Mouse (Mus musculus) heart, embryonic 11.5 days (tissue): ENCODE results near the gene Farp1. TPM values are rescaled to one million over a fixed set of nuclear protein-coding genes. Genes with fewer than 3 reads are reported as not detected.

ENCODE experiments used
- ATAC-seq: fragments of 200-750 bp; cut with Nextera tagmentation; replicated peaks from 2 replicates; pipeline ENCODE4 v1.8.0; 2017; ENCODE audit warnings: moderate library complexity; ENCODE audit not compliant: insufficient number of reproducible peaks, low FRiP score, low TSS enrichment
- H3K27ac ChIP-seq: fragments of 300-500 bp; sonication (generic); 2 replicates; pipeline ENCODE4 v1.5.1; 2014; ENCODE audit warnings: mild to moderate bottlenecking, low read depth, low read length
- H3K27me3 ChIP-seq: fragments of 300-500 bp; sonication (generic); 2 replicates; pipeline ENCODE4 v1.6.1; 2014; ENCODE audit warnings: mild to moderate bottlenecking, low read length, mixed read lengths; ENCODE audit not compliant: control insufficient read depth, insufficient read depth
- H3K36me3 ChIP-seq: fragments of 300-500 bp; sonication (generic); 2 replicates; pipeline ENCODE4 v1.6.1; 2014; ENCODE audit warnings: mild to moderate bottlenecking, low read length, moderate library complexity, mixed read lengths; ENCODE audit not compliant: control insufficient read depth, insufficient read depth
- H3K4me1 ChIP-seq: fragments of 300-500 bp; sonication (generic); 2 replicates; pipeline ENCODE4 v1.6.1; 2014; ENCODE audit warnings: low read length; ENCODE audit not compliant: control insufficient read depth, insufficient read depth
- H3K4me2 ChIP-seq: fragments of 300-500 bp; sonication (generic); 2 replicates; pipeline ENCODE4 v1.6.1; 2014; ENCODE audit warnings: mild to moderate bottlenecking, moderate library complexity
- H3K4me3 ChIP-seq: fragments of 300-500 bp; sonication (generic); 2 replicates; pipeline ENCODE4 v1.5.1; 2014; ENCODE audit warnings: low read depth, low read length
- H3K9ac ChIP-seq: fragments of 300-500 bp; sonication (generic); 2 replicates; pipeline ENCODE4 v1.6.1; 2014; ENCODE audit warnings: mild to moderate bottlenecking, low read depth, low read length, moderate library complexity
- H3K9me3 ChIP-seq: fragments of 300-500 bp; sonication (generic); replicated peaks from 2 replicates; pipeline ENCODE4 v1.6.1; 2016; ENCODE audit warnings: low read length; ENCODE audit not compliant: control insufficient read depth
- WGBS: fragments of 180-500 bp; shearing (Covaris S2); extraction: QIAGEN DNeasy Blood & Tissue Kit; methylation state at CpG from one replicate; pipeline ENCODE4 v1.1.7; 2014; ENCODE audit not compliant: insufficient replicate concordance; 5-methylcytosine and 5-hydroxymethylcytosine counted together
- polyA plus RNA-seq: library from polyadenylated mRNA; unstranded; fragments of >200 nt; fragmentation: Nextera tagmentation; extraction: Ambion mirVana; gene quantifications from 2 replicates; pipeline ENCODE4 v1.2.1, GENCODE M21; 2014

Gene Farp1
- polyA plus RNA-seq, 1 experiment from 2014 or later, result 28.1 TPM

DNA sequence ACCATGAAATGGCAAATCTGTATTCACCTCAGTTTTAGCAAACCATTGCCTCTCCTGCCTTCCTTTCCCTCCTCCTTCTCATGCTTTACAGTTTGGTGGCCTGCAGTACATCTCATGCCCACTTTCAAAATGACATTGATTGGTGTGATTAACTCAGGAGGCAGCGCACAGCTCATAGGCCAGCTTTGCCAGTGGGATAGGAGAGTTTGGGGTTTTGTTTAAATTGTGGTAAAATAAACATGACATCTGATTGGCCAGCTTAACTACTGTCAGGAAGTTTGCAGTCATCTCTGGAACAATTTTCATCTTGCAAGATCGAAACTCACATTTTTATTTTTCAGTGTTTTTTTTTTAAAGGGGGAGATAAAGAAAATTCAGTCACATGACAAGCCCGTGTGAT, 112.0 kb downstream of the Farp1 start:
- H3K9me3 ChIP-seq, result no peaks in the 10 kb centered on the region
- no peak overlapping the region for H3K4me3 ChIP-seq

DNA sequence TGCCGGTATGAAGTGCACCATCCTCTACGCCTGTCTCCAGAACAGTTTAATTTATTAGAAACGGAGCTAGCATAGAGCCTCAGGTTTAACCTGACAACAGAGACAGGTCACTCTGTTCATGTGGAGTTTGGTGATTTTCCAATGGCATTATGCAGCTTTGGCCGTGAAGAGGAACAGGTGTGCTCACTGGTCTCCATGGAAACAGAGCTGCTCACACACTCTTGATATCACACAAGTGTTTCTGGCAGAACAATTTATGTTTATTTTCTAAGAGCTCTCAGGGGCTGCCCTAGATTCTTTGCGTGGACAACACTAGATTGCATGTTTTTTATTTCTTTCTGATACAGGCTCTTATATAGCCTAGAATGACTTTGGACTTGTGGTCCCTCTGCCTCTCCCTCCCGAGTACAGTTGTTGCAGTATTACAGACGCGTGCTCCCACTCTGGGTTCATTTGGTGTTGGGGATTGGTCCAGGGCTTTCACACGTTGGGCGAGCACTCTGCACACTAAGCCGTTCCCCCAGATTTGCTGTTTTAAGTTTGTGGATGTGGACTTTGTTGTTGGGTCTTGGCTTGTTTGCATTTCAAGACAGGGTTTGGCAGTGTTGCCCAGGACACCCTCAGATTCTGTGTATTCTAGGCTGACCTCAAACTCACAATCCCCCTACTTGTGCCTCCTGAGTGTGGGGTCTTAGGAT, 113.2 kb downstream of the Farp1 start:
- H3K4me3 ChIP-seq, result no peak overlapping the region
- H3K27me3 ChIP-seq, result no peaks in the 10 kb centered on the region
- no peak overlapping the region for H3K27ac ChIP-seq
- 88% methylated on average over 11 of the region's 11 CpGs for WGBS
- no peak for ATAC-seq
- H3K9me3 ChIP-seq, result no peaks in the 10 kb centered on the region
- H3K4me2 ChIP-seq, result no peak overlapping the region
- H3K9ac ChIP-seq, result no peak overlapping the region
- peaks cover 37% of the 10 kb centered on the region for H3K4me1 ChIP-seq
- H3K36me3 ChIP-seq, result no peaks in the 10 kb centered on the region

More for the DNA sequence above, 112.0 kb downstream of the Farp1 start:
- Histone ChIP-seq H3K4me1 (peaks cover 33% of the 10 kb centered on the region), H3K36me3 (no peaks in the 10 kb centered on the region), H3K4me2 (no peak overlapping the region), H3K27me3 (no peaks in the 10 kb centered on the region), H3K9ac (no peak overlapping the region), H3K27ac (no peak overlapping the region)
- 49% methylated on average over 3 of the region's 3 CpGs for WGBS
- no peak for ATAC-seq

DNA sequence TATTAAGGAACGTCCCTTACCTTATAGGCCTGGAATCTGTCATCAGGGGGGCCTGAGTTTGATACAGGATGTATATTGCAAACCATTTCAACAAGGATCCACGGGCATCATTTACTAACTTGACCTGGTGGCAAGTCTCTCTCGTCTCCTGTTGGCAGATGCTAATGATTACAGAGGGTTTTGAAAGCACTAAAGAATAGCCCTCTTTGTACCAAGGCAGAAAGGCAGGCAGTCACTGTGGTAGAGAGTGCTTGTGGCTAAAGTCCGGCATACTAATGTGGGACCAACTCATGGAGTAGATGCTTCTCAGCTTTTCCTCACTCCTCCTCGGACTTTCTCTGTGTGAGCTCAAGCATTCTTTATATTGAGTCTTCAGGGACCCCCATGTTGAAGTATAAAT, 115.0 kb downstream of the Farp1 start:
- H3K27ac ChIP-seq, result no peak overlapping the region
- H3K4me2 ChIP-seq, result no peak overlapping the region
- peaks cover 30% of the 10 kb centered on the region for H3K4me1 ChIP-seq
- no peaks in the 10 kb centered on the region for H3K9me3 ChIP-seq
- no peak overlapping the region for H3K9ac ChIP-seq
- 77% methylated on average over 5 of the region's 5 CpGs for WGBS
- ATAC-seq, result no peak
- no peaks in the 10 kb centered on the region for H3K36me3 ChIP-seq
- H3K4me3 ChIP-seq, result no peak overlapping the region
- H3K27me3 ChIP-seq, result no peaks in the 10 kb centered on the region

DNA sequence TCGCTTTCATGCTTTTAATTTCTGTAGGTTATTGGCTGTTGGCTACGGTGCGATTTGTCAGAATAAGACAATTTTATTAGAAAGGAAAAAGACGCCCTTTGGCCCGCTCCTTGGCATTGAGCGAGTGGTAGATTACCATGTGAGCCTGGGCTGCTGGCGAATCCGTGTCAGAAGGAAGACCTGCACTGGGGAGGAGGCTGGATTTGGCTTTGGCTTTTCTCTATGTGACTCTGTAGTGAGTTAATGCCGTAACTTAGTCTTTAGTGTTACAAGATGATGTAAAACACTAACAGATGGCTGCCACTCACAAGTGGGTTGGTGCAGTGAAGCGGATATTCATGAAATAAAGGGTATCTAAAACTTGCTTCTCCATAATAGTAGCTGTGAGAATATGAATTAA, 116.8 kb downstream of the Farp1 start:
- Histone ChIP-seq H3K27me3 (no peaks in the 10 kb centered on the region), H3K4me3 (no peak overlapping the region), H3K4me2 (no peak overlapping the region), H3K4me1 (peaks cover 18% of the 10 kb centered on the region; the same call in 1 of the 2 replicates), H3K36me3 (no peaks in the 10 kb centered on the region), H3K9ac (no peak overlapping the region), H3K9me3 (no peaks in the 10 kb centered on the region), H3K27ac (no peak overlapping the region)
- WGBS, result 88% methylated on average over 10 of the region's 10 CpGs
- ATAC-seq, result no peak

DNA sequence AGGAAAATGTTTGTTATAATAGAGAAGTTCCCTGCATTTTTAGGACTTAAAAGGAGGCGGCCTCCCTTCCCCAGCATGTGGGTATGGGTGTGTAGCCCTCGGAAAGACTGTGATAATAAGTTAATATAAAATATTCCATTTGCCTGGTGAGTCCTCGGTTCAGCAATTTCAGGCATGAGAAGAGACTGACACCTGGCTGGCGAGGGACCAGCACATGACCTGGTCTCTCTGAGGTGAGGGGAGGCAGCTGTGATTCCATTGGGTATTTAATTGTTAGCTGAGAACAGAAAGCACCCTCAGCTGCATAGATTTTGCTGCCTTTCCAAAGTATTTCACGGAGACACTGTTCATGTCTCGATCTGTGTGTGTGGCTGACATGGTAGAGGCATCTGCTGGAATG, 117.8 kb downstream of the Farp1 start:
- Histone ChIP-seq H3K4me3 (no peak overlapping the region), H3K9me3 (no peaks in the 10 kb centered on the region), H3K27ac (no peak overlapping the region), H3K36me3 (no peaks in the 10 kb centered on the region), H3K9ac (no peak overlapping the region), H3K4me2 (no peak overlapping the region), H3K27me3 (no peaks in the 10 kb centered on the region), H3K4me1 (peaks cover 12% of the 10 kb centered on the region; the same call in 1 of the 2 replicates)
- no peak for ATAC-seq
- WGBS, result 82% methylated on average over 6 of the region's 6 CpGs

DNA sequence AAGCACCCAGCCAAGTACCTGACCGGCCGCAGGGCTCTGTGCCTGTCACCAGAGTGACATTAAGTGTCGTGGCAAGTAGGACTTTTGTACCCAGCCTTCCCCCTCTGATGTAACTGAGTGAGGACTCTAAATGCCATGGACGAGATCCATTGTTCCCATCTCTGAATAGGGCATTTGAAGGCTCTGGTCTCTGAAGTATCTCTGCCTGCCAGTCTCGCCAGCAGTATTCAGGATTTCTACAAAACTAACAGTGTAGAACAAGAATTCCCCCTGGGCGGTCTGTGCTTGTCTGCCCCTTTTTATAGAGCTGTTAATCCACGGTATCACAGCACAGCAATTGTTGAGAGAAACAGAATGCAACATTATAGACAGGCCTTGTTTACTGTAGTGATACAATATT, 118.3 kb downstream of the Farp1 start:
- WGBS, result 74% methylated on average over 7 of the region's 7 CpGs
- ATAC-seq, result no peak

DNA sequence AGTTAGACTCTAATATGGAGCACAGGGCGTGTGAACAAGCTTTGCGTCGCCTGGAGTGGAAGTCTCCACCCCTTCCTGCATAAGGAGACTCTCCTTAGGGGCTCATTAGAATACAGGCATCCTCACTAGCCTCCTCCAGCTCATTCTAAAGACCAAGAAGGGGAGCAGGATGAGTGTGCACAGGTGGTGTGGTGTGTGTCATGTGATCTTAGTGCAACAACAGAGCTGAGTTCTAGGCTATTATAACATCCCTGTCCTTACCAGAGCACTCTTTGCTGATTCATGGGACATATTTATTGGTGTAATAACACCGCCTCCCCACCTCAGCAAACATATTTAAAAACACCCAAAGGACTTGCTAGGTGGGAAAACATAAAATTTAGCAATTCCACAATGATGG, 120.2 kb downstream of the Farp1 start:
- WGBS, result 80% methylated on average over 4 of the region's 4 CpGs
- H3K36me3 ChIP-seq, result no peaks in the 10 kb centered on the region

More for the DNA sequence above, 118.3 kb downstream of the Farp1 start:
- Histone ChIP-seq H3K4me2 (no peak overlapping the region), H3K4me1 (peaks cover 11% of the 10 kb centered on the region; the same call in 1 of the 2 replicates), H3K36me3 (no peaks in the 10 kb centered on the region), H3K27ac (no peak overlapping the region), H3K9ac (no peak overlapping the region), H3K4me3 (no peak overlapping the region), H3K27me3 (no peaks in the 10 kb centered on the region), H3K9me3 (no peaks in the 10 kb centered on the region)

DNA sequence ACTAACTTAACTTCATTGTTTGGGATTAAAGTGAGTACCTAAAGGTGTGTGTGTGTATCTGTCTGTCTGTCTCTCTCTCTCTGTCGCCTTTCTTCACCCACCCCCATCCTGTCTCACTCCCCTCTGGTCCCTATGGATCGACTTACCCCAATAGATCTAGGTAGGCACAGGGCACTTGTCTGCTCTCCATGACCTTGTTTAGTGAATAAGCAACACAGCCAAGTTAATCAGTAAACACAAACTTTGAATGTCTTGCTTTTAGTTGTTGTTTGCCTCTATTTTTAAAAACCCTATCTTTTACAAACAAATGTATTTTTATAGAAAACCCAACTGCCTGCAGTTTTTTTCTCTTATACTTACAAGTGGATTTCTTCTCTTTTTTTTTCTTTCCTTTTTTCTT, 123.6 kb downstream of the Farp1 start:
- H3K9ac ChIP-seq, result no peak overlapping the region
- no peak overlapping the region for H3K27ac ChIP-seq
- H3K27me3 ChIP-seq, result no peaks in the 10 kb centered on the region
- H3K4me1 ChIP-seq, result peaks cover 15% of the 10 kb centered on the region
- no peak overlapping the region for H3K4me3 ChIP-seq
- ATAC-seq, result no peak
- no peak overlapping the region for H3K4me2 ChIP-seq
- WGBS, result 63% methylated on average over 2 of the region's 2 CpGs
- H3K36me3 ChIP-seq, result no peaks in the 10 kb centered on the region
- no peaks in the 10 kb centered on the region for H3K9me3 ChIP-seq

More for the DNA sequence above, 120.2 kb downstream of the Farp1 start:
- H3K27ac ChIP-seq, result no peak overlapping the region
- no peak overlapping the region for H3K4me3 ChIP-seq
- H3K27me3 ChIP-seq, result no peaks in the 10 kb centered on the region
- peaks cover 14% of the 10 kb centered on the region; the same call in 1 of the 2 replicates for H3K4me1 ChIP-seq
- H3K9ac ChIP-seq, result no peak overlapping the region
- no peak overlapping the region for H3K4me2 ChIP-seq
- no peak for ATAC-seq
- no peaks in the 10 kb centered on the region for H3K9me3 ChIP-seq

DNA sequence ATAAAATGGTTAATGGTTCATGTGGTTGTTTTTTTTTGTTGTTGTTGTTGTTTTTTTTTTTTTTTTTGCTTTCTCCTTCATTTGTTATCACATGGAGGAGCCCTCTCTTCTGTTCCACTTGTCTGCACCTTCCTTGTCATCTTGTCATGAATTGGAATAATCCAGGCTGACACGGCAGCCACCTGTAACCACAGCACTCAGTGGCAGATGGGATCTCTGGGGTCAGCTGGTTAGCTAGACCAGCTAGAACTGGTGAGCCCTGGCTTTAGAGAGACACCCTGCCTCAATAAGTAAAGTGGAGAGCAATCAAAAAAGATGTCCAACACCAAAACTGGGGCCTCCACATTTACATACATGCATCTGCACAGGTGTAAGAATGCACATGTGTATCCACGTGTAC, 127.8 kb downstream of the Farp1 start:
- 66% methylated on average over 2 of the region's 2 CpGs for WGBS
- no peak for ATAC-seq

More for the DNA sequence above, 127.8 kb downstream of the Farp1 start:
- Histone ChIP-seq H3K27ac (no peak overlapping the region), H3K36me3 (no peaks in the 10 kb centered on the region), H3K9ac (no peak overlapping the region), H3K27me3 (no peaks in the 10 kb centered on the region), H3K4me2 (no peak overlapping the region), H3K4me1 (peaks cover 26% of the 10 kb centered on the region), H3K9me3 (no peaks in the 10 kb centered on the region), H3K4me3 (no peak overlapping the region)
